Mouse (Mus musculus) neural tube, embryonic 12.5 days (tissue): ENCODE data around the gene Mfn2. TPM values are rescaled to one million over a fixed set of nuclear protein-coding genes. Genes with fewer than 3 reads are reported as not detected.

Experiments used
- ATAC-seq: fragments of 200-750 bp; cut with Nextera tagmentation; 2 replicates; pipeline ENCODE4 v1.8.0; 2017; ENCODE audit warnings: low read depth, mild to moderate bottlenecking, moderate TSS enrichment, moderate library complexity; ENCODE audit not compliant: low FRiP score
- H3K27ac ChIP-seq: fragments of 300-500 bp; sonication (generic); 2 replicates; pipeline ENCODE4 v1.5.1; 2016
- H3K27me3 ChIP-seq: fragments of 300-500 bp; sonication (generic); replicated peaks from 2 replicates; pipeline ENCODE4 v1.6.1; 2016; ENCODE audit warnings: mild to moderate bottlenecking
- H3K36me3 ChIP-seq: fragments of 300-500 bp; sonication (generic); 2 replicates; pipeline ENCODE4 v1.6.1; 2016; ENCODE audit warnings: mild to moderate bottlenecking
- H3K4me1 ChIP-seq: fragments of 300-500 bp; sonication (generic); 2 replicates; pipeline ENCODE4 v1.6.1; 2016
- H3K4me2 ChIP-seq: fragments of 300-500 bp; sonication (generic); replicated peaks from 2 replicates; pipeline ENCODE4 v1.6.1; 2016; ENCODE audit warnings: mild to moderate bottlenecking
- H3K4me3 ChIP-seq: fragments of 300-500 bp; sonication (generic); 2 replicates; pipeline ENCODE4 v1.5.1; 2016
- H3K9ac ChIP-seq: fragments of 300-500 bp; sonication (generic); 2 replicates; pipeline ENCODE4 v1.6.1; 2016; ENCODE audit warnings: mild to moderate bottlenecking
- H3K9me3 ChIP-seq: fragments of 300-500 bp; sonication (generic); 2 replicates; pipeline ENCODE4 v1.6.1; 2016; ENCODE audit warnings: mild to moderate bottlenecking
- WGBS: fragments of 180-500 bp; shearing (Covaris S2); methylation state at CpG from one replicate; pipeline ENCODE4 v1.1.7; 2016; 5-methylcytosine and 5-hydroxymethylcytosine counted together
- polyA plus RNA-seq: library from polyadenylated mRNA; unstranded; fragments of >200 nt; fragmentation: Nextera tagmentation; extraction: Ambion mirVana; gene quantifications from 2 replicates; pipeline ENCODE4 v1.2.1, GENCODE M21; 2016

Gene Mfn2
- 65.1 and 67.1 TPM in 2 replicates for polyA plus RNA-seq

DNA sequence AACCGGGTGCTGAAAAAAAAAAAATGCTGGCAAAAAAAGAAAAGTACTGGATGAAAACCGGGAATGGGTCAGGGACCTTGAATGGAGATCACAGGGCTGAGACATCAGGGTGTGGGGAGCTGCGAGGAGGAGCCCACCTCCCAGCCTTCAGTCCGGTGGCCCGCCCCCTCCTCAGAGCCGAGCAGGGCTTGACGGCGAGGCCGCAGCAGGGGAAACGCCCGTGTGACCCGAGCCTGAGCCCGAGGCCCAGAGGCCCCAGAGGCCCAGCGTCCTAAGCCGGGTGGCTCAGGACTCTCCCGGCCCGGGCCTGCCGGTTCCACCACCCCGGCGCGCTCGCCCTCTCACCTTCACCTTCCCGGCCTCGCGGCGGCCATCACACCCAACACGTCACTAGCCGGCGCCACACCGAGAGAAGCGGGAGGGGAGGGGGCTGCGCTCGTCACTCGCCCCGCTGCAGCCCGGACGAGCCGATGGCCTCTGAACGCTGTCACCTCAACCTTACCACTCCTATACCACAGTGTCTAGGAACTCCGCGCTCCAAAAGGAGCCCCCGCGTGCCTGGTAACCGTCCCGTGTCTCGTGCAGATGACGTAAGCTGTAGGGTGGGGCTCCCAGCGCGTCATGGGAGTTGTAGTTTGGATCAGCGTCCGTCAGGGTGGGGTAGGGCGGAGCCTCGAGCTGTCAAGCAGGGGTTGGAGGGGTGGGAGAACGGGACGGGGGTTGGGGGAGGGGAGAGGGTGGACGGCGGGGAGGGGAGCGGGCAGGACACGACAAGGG lies at the start of gene Mfn2:
TSS of gene Mfn2 (minus strand) at position 392 of the 777 bp plus-strand sequence.
- H3K4me1 ChIP-seq: peaks cover 7% of the 10 kb centered on the region
- H3K4me2 ChIP-seq: peak within 1 kb of the TSS; percentile 72
- peaks cover 30% of the 10 kb centered on the region for H3K36me3 ChIP-seq
- H3K27ac ChIP-seq: no peak within 1 kb of the TSS
- WGBS: under 1% methylated on average over 59 of the region's 59 CpGs
- ATAC-seq: peak; percentile 95
- no peaks in the 10 kb centered on the region for H3K27me3 ChIP-seq
- peak within 1 kb of the TSS; percentile 89 for H3K4me3 ChIP-seq
- H3K9me3 ChIP-seq: no peaks in the 10 kb centered on the region
- H3K9ac ChIP-seq: peak within 1 kb of the TSS; percentile 84

DNA sequence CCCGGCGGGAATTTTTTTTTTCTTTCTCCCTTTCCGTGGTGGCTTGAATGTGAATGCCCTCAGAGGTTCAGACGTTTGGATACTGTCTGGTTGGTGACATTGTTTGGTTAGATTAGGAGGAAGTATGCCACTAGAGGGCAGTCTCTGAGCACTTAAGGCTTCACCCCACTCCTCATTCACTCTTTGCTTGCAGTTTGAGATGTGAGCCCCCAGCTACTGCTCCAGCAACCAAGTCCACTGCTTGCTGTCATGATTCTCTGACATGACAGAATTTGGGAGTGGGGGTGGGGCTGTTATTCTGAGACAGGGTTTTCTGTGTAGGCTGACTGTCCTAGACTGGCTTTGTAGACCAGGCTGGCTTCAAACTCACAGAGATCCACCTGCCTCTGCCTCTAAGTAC lies 49.1 kb upstream of the Mfn2 start:
- peaks cover 9% of the 10 kb centered on the region; the same call in 1 of the 2 replicates for H3K36me3 ChIP-seq
- 9% methylated on average over 4 of the region's 4 CpGs for WGBS
- H3K9ac ChIP-seq: no peak overlapping the region
- H3K9me3 ChIP-seq: no peaks in the 10 kb centered on the region
- H3K4me1 ChIP-seq: no peaks in the 10 kb centered on the region
- no peak overlapping the region for H3K4me3 ChIP-seq
- H3K4me2 ChIP-seq: no peak overlapping the region
- H3K27ac ChIP-seq: no peak overlapping the region
- H3K27me3 ChIP-seq: no peaks in the 10 kb centered on the region
- ATAC-seq: no peak

DNA sequence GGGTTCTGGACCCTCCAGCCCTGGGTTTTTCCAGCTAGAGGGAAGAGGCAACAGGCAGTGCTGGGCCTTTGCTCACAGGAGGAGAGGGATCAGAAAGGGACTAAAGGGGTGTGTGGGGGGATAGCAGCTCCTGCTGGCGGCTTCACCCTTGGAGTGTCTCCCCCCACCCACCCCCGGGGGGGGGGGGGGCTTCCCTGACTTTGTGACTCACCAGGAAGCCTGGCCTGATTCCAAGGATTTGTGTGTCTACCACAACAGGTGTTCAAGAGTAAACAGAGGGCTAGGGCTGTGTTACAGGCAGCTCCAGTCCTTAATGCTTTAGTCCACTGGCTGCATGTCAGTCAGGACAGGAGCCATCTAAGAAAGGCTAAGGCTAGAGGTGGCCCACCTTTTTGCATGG lies 43.0 kb upstream of the Mfn2 start:
- no peak for ATAC-seq
- H3K27ac ChIP-seq: no peak overlapping the region
- no peak overlapping the region for H3K9ac ChIP-seq
- no peaks in the 10 kb centered on the region for H3K27me3 ChIP-seq
- no peaks in the 10 kb centered on the region for H3K9me3 ChIP-seq
- no peak overlapping the region for H3K4me3 ChIP-seq
- H3K4me1 ChIP-seq: peaks cover 9% of the 10 kb centered on the region
- 62% methylated on average over 2 of the region's 2 CpGs for WGBS
- peaks cover 51% of the 10 kb centered on the region for H3K36me3 ChIP-seq
- H3K4me2 ChIP-seq: no peak overlapping the region

DNA sequence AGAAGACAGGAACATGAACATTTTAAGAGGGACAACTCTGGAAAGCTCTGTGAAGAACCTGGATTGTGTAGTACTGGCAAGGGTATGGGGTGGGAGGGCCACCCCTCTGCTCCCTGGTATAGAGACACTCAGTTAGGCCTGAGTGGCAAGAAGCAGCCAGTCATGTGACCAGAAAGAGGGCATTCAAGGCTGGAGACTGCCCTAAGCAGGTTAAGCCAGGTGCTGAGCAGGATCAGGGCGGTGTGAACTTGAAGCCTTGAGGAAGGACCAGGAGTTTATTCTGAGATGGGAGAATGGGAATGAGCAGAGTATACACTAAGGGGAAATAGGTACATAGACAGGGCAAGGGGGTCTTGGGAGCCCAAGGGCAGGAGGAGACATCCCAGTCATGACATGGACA lies 38.5 kb upstream of the Mfn2 start:
- Histone ChIP-seq H3K27me3 (no peaks in the 10 kb centered on the region), H3K9ac (no peak overlapping the region), H3K4me2 (peak overlapping the region; percentile 100), H3K9me3 (no peaks in the 10 kb centered on the region), H3K27ac (no peak overlapping the region), H3K4me1 (peaks cover 22% of the 10 kb centered on the region), H3K4me3 (no peak overlapping the region), H3K36me3 (peaks cover 41% of the 10 kb centered on the region)
- WGBS: 94% methylated on average over 1 of the region's 1 CpGs
- ATAC-seq: no peak

DNA sequence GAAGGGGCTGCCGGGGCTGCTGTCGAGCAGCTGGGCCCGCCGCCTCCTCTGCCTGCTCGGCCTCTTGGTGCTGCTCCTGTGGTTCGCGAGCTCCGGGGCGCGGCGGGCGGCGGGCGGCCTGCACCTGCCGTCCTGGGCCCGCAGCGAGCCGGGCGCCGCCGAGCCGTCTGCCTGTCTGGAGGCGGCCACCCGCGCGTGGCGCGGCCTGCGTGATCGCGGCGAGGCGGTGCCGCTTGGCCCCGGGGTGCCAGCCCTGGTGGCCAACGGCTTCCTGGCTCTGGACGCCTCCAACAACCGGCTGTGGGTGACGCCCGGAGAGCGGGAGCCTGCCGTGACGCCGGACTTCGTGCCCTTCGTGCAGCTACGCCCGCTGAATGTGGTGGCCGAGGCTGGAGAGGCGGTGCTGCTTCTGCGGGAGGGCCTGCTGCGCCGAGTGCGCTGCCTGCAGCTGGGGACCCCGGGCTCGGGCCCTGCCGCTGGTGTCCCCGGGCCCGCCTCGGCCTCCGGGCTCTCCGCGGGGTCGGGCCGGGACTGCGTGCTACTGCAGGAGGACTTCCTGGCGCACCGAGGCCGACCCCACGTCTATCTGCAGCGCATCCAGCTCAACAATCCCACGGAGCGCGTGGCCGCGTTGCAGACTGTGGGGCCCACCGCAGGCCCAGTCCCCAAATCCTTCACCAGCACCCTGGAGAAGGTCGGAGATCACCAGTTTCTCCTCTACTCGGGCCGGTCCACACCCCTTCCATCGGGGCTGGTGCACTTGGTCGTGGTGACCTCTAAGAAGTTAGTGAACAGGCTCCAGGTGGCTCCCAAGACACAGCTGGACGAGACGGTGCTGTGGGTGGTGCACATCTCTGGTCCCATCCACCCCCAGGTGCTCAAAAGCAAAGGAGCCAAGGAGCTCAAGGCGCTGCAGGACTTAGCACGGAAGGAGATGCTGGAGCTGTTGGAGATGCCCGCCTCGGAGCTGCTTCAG lies 36.8 kb upstream of the Mfn2 start:
- Histone ChIP-seq H3K27me3 (no peaks in the 10 kb centered on the region), H3K4me1 (peaks cover 26% of the 10 kb centered on the region), H3K4me2 (peak overlapping the region; percentile 100), H3K36me3 (peaks cover 26% of the 10 kb centered on the region), H3K9me3 (no peaks in the 10 kb centered on the region), H3K9ac (peak overlapping the region; percentile 92), H3K27ac (0 out of 2 replicates have a peak overlapping the region, but pooled peaks have one; percentile 15), H3K4me3 (peak overlapping the region; percentile 99)
- peak; percentile 52 for ATAC-seq
- WGBS: 7% methylated on average over 82 of the region's 88 CpGs

DNA sequence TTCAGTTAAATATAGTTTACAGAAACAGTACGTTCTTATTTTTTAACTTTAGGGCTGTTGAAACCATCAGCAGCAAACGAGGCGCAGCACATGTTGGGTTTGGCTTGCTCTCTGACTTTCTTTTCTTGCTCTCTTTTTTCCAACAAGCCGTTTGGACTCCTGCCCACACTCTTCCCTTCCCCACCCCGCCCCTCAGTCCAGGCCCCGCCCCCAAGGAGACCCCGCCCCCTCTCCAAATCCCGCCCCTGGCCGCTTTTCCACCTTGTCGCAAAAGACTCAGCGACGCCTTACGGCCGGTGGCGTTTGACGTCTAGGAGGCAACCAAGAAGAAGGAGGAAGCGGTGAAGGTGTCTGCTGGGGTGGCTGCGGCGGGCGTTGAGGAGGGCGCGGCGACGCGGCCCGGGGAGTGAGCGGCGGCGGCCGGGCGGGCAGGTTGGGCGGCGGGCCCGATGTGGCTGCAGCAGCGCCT lies 36.1 kb upstream of the Mfn2 start, which contains the start of gene 2510039O18Rik:
TSS of gene 2510039O18Rik (plus strand) at position 320 of the 469 bp plus-strand sequence.
- Histone ChIP-seq H3K4me3 (peak within 1 kb of the TSS; percentile 99), H3K4me2 (peak within 1 kb of the TSS; percentile 100), H3K9ac (peak within 1 kb of the TSS; percentile 92), H3K36me3 (peaks cover 18% of the 10 kb centered on the region), H3K27ac (0 out of 2 replicates have a peak within 1 kb of the TSS, but pooled peaks have one; percentile 16), H3K9me3 (no peaks in the 10 kb centered on the region), H3K27me3 (no peaks in the 10 kb centered on the region), H3K4me1 (peaks cover 28% of the 10 kb centered on the region)
- ATAC-seq: peak; percentile 66
- WGBS: 2% methylated on average over 28 of the region's 35 CpGs

DNA sequence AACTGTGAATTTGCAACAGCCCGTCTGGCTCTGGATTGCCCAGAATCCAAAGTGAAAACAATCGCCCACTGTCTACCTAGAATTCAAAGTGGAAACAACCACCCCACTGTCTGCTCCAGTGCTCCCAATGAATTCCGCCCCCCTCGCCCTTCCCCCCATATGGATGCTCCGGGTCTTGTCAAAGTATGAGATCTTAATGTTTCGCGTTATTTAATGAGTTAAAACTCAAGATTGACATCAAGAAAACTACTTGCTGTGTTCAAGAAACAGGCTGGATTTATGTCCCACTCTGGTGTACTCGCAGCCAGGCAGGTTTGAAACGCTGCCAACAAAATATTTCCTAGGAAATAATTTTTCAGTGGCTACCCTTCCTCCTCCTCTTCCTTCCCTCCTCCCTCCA lies 35.6 kb upstream of the Mfn2 start:
- ATAC-seq: peak; percentile 27; the same call in 1 of the 2 replicates
- peaks cover 13% of the 10 kb centered on the region for H3K36me3 ChIP-seq
- 50% methylated on average over 9 of the region's 9 CpGs for WGBS

DNA sequence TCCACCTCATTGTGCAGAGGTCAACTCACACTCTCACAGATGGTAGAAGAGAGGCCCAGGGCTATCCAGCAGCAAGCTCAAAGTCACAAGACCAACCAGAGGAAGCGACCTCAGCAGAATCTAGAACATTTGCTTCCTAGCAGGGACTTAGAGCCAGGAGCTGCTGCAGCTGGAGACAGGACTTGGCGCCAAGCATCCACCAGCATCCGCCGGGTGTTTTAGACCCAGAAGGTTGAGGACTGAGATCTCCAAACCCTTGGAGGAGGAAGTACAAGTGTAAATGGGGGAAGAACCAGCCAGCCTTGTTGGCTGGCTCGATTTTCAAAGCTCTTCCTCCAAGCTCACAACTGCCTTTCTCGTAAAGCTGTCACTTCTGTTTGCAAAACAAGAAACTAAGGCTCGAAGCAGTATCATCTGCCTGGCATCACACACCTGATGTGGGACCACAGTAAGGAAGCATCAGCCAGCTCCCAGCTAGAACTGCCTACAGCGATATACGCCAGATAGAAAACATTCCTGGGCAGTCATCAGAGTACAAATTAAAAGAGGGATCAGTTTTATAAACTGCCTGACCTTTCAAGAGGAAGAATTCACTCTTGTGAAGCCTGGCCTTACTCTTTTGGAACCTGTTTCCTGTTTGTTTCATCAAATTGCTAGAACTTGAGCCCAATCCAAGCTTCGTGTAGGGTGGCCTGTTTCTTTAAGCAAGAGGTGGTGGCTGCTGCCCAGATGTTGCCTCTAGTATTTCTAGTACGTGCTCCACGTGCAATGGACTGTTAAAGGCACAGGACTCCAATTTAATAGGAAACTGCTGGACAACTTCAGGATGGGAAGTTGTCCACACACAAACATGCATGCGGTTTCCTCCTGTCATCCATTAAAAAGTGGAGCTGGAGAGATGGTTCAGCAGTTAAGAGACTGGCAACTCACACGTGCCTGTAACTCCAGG lies 33.9 kb upstream of the Mfn2 start:
- Histone ChIP-seq H3K36me3 (no peaks in the 10 kb centered on the region; the same call in 1 of the 2 replicates), H3K4me2 (no peak overlapping the region), H3K27me3 (no peaks in the 10 kb centered on the region), H3K27ac (no peak overlapping the region), H3K4me3 (no peak overlapping the region), H3K9me3 (no peaks in the 10 kb centered on the region), H3K4me1 (peaks cover 30% of the 10 kb centered on the region), H3K9ac (no peak overlapping the region)
- 73% methylated on average over 14 of the region's 14 CpGs for WGBS
- ATAC-seq: no peak

More for the DNA sequence above, 35.6 kb upstream of the Mfn2 start:
- Histone ChIP-seq H3K27me3 (no peaks in the 10 kb centered on the region), H3K9me3 (no peaks in the 10 kb centered on the region), H3K4me2 (peak overlapping the region; percentile 100), H3K9ac (no peak overlapping the region), H3K27ac (0 out of 2 replicates have a peak overlapping the region, but pooled peaks have one; percentile 16), H3K4me1 (peaks cover 28% of the 10 kb centered on the region), H3K4me3 (no peak overlapping the region)

DNA sequence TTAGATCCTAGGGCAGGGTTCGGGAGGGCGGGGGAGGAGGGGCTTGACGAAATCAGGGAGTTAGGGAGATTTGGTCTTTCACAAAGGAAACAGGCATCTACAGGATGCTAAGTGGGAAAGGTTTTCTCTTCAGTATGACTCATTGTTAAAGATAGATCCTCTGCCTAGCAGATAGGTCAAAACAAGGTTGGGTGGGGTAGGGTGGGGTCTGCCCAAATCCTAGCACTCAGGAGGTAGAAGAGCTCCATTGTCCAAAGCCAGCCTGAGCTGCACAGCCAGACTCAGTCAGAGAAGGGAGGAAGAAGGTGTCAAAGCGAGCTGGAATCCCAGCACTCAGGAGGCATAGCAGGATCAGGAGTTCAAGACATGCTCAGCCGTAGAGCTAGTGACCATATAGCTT lies 33.0 kb upstream of the Mfn2 start:
- H3K27ac ChIP-seq: no peak overlapping the region
- no peak overlapping the region for H3K4me2 ChIP-seq
- H3K36me3 ChIP-seq: no peaks in the 10 kb centered on the region
- no peak for ATAC-seq
- H3K27me3 ChIP-seq: no peaks in the 10 kb centered on the region
- 61% methylated on average over 5 of the region's 5 CpGs for WGBS
- H3K4me3 ChIP-seq: no peak overlapping the region
- peaks cover 22% of the 10 kb centered on the region for H3K4me1 ChIP-seq
- H3K9me3 ChIP-seq: no peaks in the 10 kb centered on the region
- no peak overlapping the region for H3K9ac ChIP-seq

DNA sequence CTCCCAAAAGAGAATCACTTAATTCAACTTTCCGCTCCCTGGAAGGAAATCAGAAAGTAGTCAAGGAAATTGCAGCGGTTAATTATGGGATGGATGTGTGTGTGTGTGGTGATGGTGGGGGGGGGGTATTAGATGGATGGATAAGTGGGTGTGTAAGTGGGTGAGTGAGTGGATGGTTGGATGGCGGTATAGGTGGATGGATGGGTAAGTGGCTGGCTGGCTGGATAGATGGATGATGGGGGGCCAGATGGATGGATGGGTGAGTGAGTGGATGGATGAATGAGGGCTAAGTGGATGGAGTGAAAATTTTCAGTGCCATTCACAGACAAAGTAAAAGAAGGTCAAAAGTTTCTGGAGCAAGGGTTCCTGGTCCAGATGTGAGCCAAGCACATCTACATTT lies 32.5 kb upstream of the Mfn2 start:
- Histone ChIP-seq H3K4me1 (peaks cover 18% of the 10 kb centered on the region), H3K27ac (no peak overlapping the region)
- WGBS: 47% methylated on average over 3 of the region's 3 CpGs

More for the DNA sequence above, 32.5 kb upstream of the Mfn2 start:
- Histone ChIP-seq H3K4me2 (peak overlapping the region; percentile 86), H3K27me3 (no peaks in the 10 kb centered on the region), H3K9me3 (no peaks in the 10 kb centered on the region), H3K36me3 (no peaks in the 10 kb centered on the region), H3K4me3 (peak overlapping the region; percentile 56), H3K9ac (no peak overlapping the region; the same call in 1 of the 2 replicates)
- no peak for ATAC-seq
